Mouse (Mus musculus) heart, postnatal 0 days (tissue): Measurements from ENCODE around the gene Tefm.

Experiments
- CTCF ChIP-seq: IDR thresholded peaks from 2 replicates; pipeline ENCODE4 v1.5.1; 2016; ENCODE audit warnings: antibody characterized with exemption, control low read depth, low read depth
- EP300 ChIP-seq: IDR thresholded peaks from 2 replicates; pipeline ENCODE4 v1.6.1; 2016; ENCODE audit warnings: antibody characterized with exemption, low read depth

GRCm38 (mm10) chr11:80101298-80101697 is 40.7 kb downstream of the Tefm start:
- TF ChIP-seq CTCF (no peak), EP300 (no peak)
